Mouse (Mus musculus): ENCODE results near the gene Kif21a. TPM values are rescaled to one million over a fixed set of nuclear protein-coding genes. Genes with fewer than 3 reads are reported as not detected.

The Kif21a gene
- polyA plus RNA-seq, 1 experiment, result 3.1 TPM

DNA sequence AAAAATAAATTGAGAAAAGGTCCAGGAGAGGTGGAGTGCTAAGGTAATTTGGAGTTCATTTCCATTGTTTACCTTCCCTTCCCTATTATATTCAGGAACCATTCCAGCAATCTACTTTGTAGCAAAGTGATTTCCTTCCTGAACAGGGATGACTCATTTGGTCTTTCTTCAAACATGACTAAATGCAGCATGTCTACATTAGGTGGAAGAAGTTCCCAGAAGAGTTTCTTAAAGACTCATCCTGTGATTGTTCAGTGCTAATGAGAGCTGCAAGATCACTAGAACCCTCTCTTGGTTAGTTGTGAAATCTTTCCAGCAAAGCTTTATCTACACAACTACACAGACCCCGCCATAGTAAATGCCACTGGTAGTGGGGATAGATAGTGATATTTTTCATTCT lies 22.7 kb upstream of the Kif21a start:
- H3K79me3 ChIP-seq (ENCODE audit: low read depth), result no peaks in the 10 kb centered on the region
- no peak for TF ChIP-seq CTCF (IDR thresholded peaks at IDR 0.05; ENCODE audit: control insufficient read depth, insufficient read depth, insufficient read length)
- no peak for TF ChIP-seq MAX (IDR thresholded peaks at IDR 0.05)
- TF ChIP-seq MYOG (IDR thresholded peaks at IDR 0.05; ENCODE audit: control insufficient read depth, extremely low read depth, insufficient read length), result no peak
- TF ChIP-seq MYOD1 (IDR thresholded peaks at IDR 0.05; ENCODE audit: control insufficient read depth, insufficient read length, low read depth), result no peak
- H3K27me3 ChIP-seq (ENCODE audit: control insufficient read depth, insufficient read depth, insufficient read length), result no peaks in the 10 kb centered on the region
- H3K36me3 ChIP-seq (ENCODE audit: control insufficient read depth, insufficient read depth), result no peaks in the 10 kb centered on the region
- no peaks in the 10 kb centered on the region for H3K79me2 ChIP-seq (ENCODE audit: control insufficient read depth, insufficient read depth)
- H3K4me3 ChIP-seq (ENCODE audit: insufficient read depth, poor library complexity, severe bottlenecking), result no peak overlapping the region
- no peak overlapping the region for H3ac ChIP-seq (ENCODE audit: control insufficient read depth, insufficient read length, low read depth)

DNA sequence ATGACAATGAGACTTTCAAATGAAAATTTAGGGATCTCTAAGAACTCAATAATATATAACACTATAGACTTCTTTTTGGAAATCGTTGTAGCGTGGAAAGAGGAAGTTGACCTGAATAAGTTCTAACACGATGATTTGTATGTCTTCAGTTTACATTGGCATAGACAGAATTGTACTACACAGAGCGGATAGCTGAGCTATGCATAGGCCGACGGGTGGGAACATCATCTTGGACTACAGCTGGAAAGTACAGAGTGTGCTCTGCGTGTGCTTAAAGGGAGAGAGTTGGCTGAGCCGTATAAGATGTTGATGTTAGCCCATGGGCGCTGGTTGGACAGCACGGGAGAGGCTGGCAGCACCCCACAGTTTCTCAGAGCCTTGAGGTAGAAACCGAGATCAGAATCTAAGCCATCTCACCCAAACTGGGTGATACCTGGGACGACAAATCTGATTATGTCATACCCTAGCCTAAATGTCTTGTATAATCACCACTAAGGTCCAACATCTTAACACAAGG lies 14.6 kb upstream of the Kif21a start:
- H3K36me3 ChIP-seq (ENCODE audit: control insufficient read depth, insufficient read depth), result no peaks in the 10 kb centered on the region
- H3K79me3 ChIP-seq (ENCODE audit: low read depth), result no peaks in the 10 kb centered on the region
- no peaks in the 10 kb centered on the region for H3K79me2 ChIP-seq (ENCODE audit: control insufficient read depth, insufficient read depth)
- H3K27me3 ChIP-seq (ENCODE audit: control insufficient read depth, insufficient read depth, insufficient read length), result no peaks in the 10 kb centered on the region
- H3K4me3 ChIP-seq (ENCODE audit: insufficient read depth, poor library complexity, severe bottlenecking), result no peak overlapping the region
- no peak overlapping the region for H3ac ChIP-seq (ENCODE audit: control insufficient read depth, insufficient read length, low read depth)
- TF ChIP-seq FOSL1 (IDR thresholded peaks at IDR 0.05; ENCODE audit: insufficient read depth, low read length, poor library complexity, severe bottlenecking) (no peak), CTCF (IDR thresholded peaks at IDR 0.05; ENCODE audit: control insufficient read depth, insufficient read depth, insufficient read length) (no peak), MAX (IDR thresholded peaks at IDR 0.05) (no peak), MYOG (IDR thresholded peaks at IDR 0.05; ENCODE audit: control insufficient read depth, extremely low read depth, insufficient read length) (no peak), MYOD1 (IDR thresholded peaks at IDR 0.05; ENCODE audit: control insufficient read depth, insufficient read length, low read depth) (no peak), USF1 (IDR thresholded peaks at IDR 0.05; ENCODE audit: low read depth) (no peak), CEBPB (IDR thresholded peaks at IDR 0.05; ENCODE audit: low read depth) (no peak)

- Histone ChIP-seq H3K79me3 (ENCODE audit: low read depth) (no peaks in the 10 kb centered on the region), H3K4me3 (ENCODE audit: insufficient read depth, poor library complexity, severe bottlenecking) (no peak overlapping the region), H3K27me3 (ENCODE audit: control insufficient read depth, insufficient read depth, insufficient read length) (no peaks in the 10 kb centered on the region), H3K36me3 (ENCODE audit: control insufficient read depth, insufficient read depth) (no peaks in the 10 kb centered on the region), H3K79me2 (ENCODE audit: control insufficient read depth, insufficient read depth) (no peaks in the 10 kb centered on the region), H3ac (ENCODE audit: control insufficient read depth, insufficient read length, low read depth) (no peak overlapping the region)
- TF ChIP-seq CEBPB (IDR thresholded peaks at IDR 0.05; ENCODE audit: low read depth), result no peak
- no peak for TF ChIP-seq USF1 (IDR thresholded peaks at IDR 0.05; ENCODE audit: low read depth)
- TF ChIP-seq MYOD1 (IDR thresholded peaks at IDR 0.05; ENCODE audit: control insufficient read depth, insufficient read length, low read depth), result no peak
- no peak for TF ChIP-seq MAX (IDR thresholded peaks at IDR 0.05)
- no peak for TF ChIP-seq MYOG (IDR thresholded peaks at IDR 0.05; ENCODE audit: control insufficient read depth, extremely low read depth, insufficient read length)
- TF ChIP-seq FOSL1 (IDR thresholded peaks at IDR 0.05; ENCODE audit: insufficient read depth, low read length, poor library complexity, severe bottlenecking), result no peak
- no peak for TF ChIP-seq CTCF (IDR thresholded peaks at IDR 0.05; ENCODE audit: control insufficient read depth, insufficient read depth, insufficient read length)
These were observed 14.1 kb upstream of the Kif21a start for GRCm38 (mm10) chr15:91063845-91064244.

DNA sequence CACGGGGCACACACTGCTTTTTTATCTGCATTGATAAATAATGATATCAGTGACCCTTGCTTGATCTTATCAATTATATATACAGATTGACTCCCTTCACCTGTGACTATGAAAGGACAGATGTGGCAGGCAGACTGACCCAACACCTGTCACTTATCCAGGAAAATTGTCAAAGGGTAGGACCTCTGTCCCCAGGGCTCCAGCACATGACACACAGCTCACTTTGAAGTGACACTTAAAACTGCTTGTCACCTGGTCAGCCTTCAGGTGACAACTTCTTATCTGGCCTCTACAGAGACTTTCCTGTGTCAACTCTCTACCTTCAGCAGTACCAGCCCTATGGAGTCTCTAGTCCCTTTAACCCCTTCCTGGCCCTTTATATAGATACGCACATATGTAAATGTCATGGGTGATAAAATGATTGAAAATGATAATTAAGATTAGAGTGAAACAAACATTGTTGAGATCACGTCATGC lies 7.2 kb upstream of the Kif21a start:
- no peaks in the 10 kb centered on the region for H3K79me3 ChIP-seq (ENCODE audit: low read depth)
- H3ac ChIP-seq (ENCODE audit: control insufficient read depth, insufficient read length, low read depth), result no peak overlapping the region
- H3K27me3 ChIP-seq (ENCODE audit: control insufficient read depth, insufficient read depth, insufficient read length), result no peaks in the 10 kb centered on the region
- TF ChIP-seq MYOG (IDR thresholded peaks at IDR 0.05; ENCODE audit: control insufficient read depth, extremely low read depth, insufficient read length), result no peak
- TF ChIP-seq CTCF (IDR thresholded peaks at IDR 0.05; ENCODE audit: control insufficient read depth, insufficient read depth, insufficient read length), result no peak
- TF ChIP-seq CEBPB (IDR thresholded peaks at IDR 0.05; ENCODE audit: low read depth), result no peak
- no peak for TF ChIP-seq FOSL1 (IDR thresholded peaks at IDR 0.05; ENCODE audit: insufficient read depth, low read length, poor library complexity, severe bottlenecking)
- no peak for TF ChIP-seq MAX (IDR thresholded peaks at IDR 0.05)
- no peak for TF ChIP-seq USF1 (IDR thresholded peaks at IDR 0.05; ENCODE audit: low read depth)
- no peak for TF ChIP-seq MYOD1 (IDR thresholded peaks at IDR 0.05; ENCODE audit: control insufficient read depth, insufficient read length, low read depth)
- no peaks in the 10 kb centered on the region for H3K79me2 ChIP-seq (ENCODE audit: control insufficient read depth, insufficient read depth)
- H3K36me3 ChIP-seq (ENCODE audit: control insufficient read depth, insufficient read depth), result no peaks in the 10 kb centered on the region
- no peak overlapping the region for H3K4me3 ChIP-seq (ENCODE audit: insufficient read depth, poor library complexity, severe bottlenecking)

DNA sequence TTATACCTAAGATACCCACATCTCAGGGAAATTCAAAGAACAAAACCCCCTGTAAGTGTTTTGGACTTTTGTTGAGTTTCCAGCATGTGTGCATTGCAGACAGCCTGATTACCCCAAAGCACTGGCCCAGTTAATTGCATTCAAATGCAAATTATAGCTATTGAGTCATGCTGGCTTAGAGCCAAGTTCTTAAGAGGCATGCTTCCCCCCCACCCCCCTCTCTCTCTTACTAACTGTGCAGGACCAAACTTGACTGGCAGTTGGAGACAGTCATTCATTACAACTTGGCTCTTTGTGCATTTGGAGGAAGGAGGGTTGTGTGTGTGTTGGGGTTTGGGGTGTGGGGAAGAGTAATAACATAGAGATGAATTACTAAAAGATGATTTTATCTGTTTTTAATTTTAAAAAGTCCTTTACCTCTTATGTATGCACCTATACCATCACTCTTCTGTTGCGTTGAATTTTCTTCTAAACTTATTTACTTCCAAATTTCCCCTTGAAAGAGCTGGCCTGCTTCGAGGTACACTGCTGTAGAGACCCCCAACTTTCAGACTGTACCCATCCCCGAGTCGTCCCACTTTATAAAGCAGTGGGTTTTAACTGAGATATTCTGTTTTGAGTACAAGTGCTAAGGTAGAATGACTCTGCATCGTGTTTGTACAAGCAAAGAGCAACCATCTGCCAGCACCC lies 6.6 kb upstream of the Kif21a start:
- no peak overlapping the region for H3ac ChIP-seq (ENCODE audit: control insufficient read depth, insufficient read length, low read depth)
- H3K36me3 ChIP-seq (ENCODE audit: control insufficient read depth, insufficient read depth), result no peaks in the 10 kb centered on the region
- TF ChIP-seq CTCF (IDR thresholded peaks at IDR 0.05; ENCODE audit: control insufficient read depth, insufficient read depth, insufficient read length) (no peak), USF1 (IDR thresholded peaks at IDR 0.05; ENCODE audit: low read depth) (no peak), MAX (IDR thresholded peaks at IDR 0.05) (no peak), FOSL1 (IDR thresholded peaks at IDR 0.05; ENCODE audit: insufficient read depth, low read length, poor library complexity, severe bottlenecking) (no peak), MYOG (IDR thresholded peaks at IDR 0.05; ENCODE audit: control insufficient read depth, extremely low read depth, insufficient read length) (no peak), CEBPB (IDR thresholded peaks at IDR 0.05; ENCODE audit: low read depth) (no peak), MYOD1 (IDR thresholded peaks at IDR 0.05; ENCODE audit: control insufficient read depth, insufficient read length, low read depth) (no peak)
- H3K27me3 ChIP-seq (ENCODE audit: control insufficient read depth, insufficient read depth, insufficient read length), result no peaks in the 10 kb centered on the region
- H3K79me3 ChIP-seq (ENCODE audit: low read depth), result no peaks in the 10 kb centered on the region
- H3K79me2 ChIP-seq (ENCODE audit: control insufficient read depth, insufficient read depth), result no peaks in the 10 kb centered on the region
- H3K4me3 ChIP-seq (ENCODE audit: insufficient read depth, poor library complexity, severe bottlenecking), result no peak overlapping the region

All from C2C12 (cell line).